In the genomic region with DNA sequence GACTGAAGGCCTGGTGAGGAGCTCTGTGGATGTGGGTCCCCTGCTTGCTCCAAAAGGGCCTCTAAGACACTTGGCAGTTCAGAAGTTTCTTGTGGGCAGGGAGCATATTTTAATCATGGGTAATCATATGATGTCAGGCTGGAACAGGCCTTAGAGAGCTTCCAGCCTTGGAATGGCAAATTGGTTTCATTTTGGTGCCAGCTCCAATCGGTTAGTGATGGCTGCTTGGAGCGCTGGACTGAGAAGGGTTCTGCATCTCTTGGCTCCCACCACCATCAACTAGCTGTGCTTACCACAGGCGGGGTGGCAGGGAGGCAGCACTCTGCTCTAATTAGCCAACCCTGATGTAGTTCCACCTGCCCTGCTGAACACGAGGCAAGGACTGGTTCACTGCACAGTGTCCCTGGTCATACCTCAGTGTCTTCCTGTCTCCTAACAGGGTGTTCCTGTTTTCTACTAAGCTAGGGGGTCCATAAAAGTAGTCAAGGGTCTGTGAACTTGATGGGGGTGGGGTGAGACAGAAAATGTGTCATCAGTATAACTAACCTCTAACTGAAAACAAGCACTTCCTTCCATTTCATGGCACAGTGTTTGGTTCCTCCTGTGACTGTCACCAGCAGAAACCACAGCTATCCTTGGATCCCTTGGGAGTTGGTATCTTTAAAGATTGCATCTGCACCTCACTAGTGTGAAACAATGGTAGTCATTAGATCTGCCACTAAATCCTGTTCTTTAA, we compare ENCODE assay signal across 14 mouse cellular contexts.
DNase-seq lines count a peak whose midpoint lies in the region; ATAC-seq lines count a peak whose summit lies in the region.
"Had no signal": no experiment of that assay in that cellular context is flagged by ENCODE, and none has a peak within 500 bp of the region (broad histone marks: within the 10 kb centered on the region; RNA-seq: fewer than 3 reads in every experiment).

No protein-coding gene starts in this region.

- ATAC-seq in midbrain, embryonic 11.5 days (ENCODE audit: low FRiP score) = no peak
- peak; percentile 91 for ATAC-seq in granulocyte monocyte progenitor cell, adult 5-6 weeks (replicated peaks; ENCODE audit: poor library complexity, severe bottlenecking)
- ATAC-seq: forebrain, embryonic 14.5 days; liver, embryonic 12.5 days had no signal

- H3K4me3 ChIP-seq in midbrain, embryonic 11.5 days (ENCODE audit: low read depth, low read length) = no peak overlapping the region
- no peak overlapping the region for H3K4me3 ChIP-seq in midbrain, embryonic 10.5 days
- H3K4me3 ChIP-seq: heart, embryonic 15.5 days; liver, embryonic 12.5 days; neural tube, embryonic 12.5 days had no signal

- no peak overlapping the region for H3K9ac ChIP-seq in midbrain, embryonic 11.5 days (ENCODE audit: low read length)
- H3K9ac ChIP-seq: heart, embryonic 15.5 days; liver, embryonic 12.5 days; neural tube, embryonic 12.5 days had no signal

- WGBS in midbrain, embryonic 11.5 days = 82% methylated on average over 4 of the region's 4 CpGs
- 81% methylated on average over 4 of the region's 4 CpGs for WGBS in midbrain, embryonic 10.5 days

- H3K27me3 ChIP-seq in midbrain, embryonic 11.5 days (ENCODE audit: control insufficient read depth, insufficient read depth, low read length) = no peaks in the 10 kb centered on the region
- peaks cover 94% of the 10 kb centered on the region for H3K27me3 ChIP-seq in midbrain, embryonic 10.5 days (ENCODE audit: low read depth, poor library complexity, severe bottlenecking)
- H3K27me3 ChIP-seq: heart, embryonic 15.5 days; liver, embryonic 12.5 days; neural tube, embryonic 12.5 days had no signal

- H3K9me3 ChIP-seq in midbrain, embryonic 11.5 days (ENCODE audit: control insufficient read depth, low read length) = no peaks in the 10 kb centered on the region
- no peaks in the 10 kb centered on the region for H3K9me3 ChIP-seq in midbrain, embryonic 10.5 days (replicated peaks)
- H3K9me3 ChIP-seq: heart, embryonic 15.5 days; liver, embryonic 12.5 days; neural tube, embryonic 12.5 days had no signal

- no peaks in the 10 kb centered on the region for H3K36me3 ChIP-seq in midbrain, embryonic 11.5 days (ENCODE audit: control insufficient read depth, insufficient read depth, low read length)
- H3K36me3 ChIP-seq in midbrain, embryonic 10.5 days = no peaks in the 10 kb centered on the region
- H3K36me3 ChIP-seq: heart, embryonic 15.5 days; liver, embryonic 12.5 days; neural tube, embryonic 12.5 days had no signal

- no peaks in the 10 kb centered on the region for H3K4me1 ChIP-seq in midbrain, embryonic 11.5 days (ENCODE audit: control insufficient read depth, insufficient read depth, low read length)
- peaks cover 12% of the 10 kb centered on the region for H3K4me1 ChIP-seq in midbrain, embryonic 10.5 days
- H3K4me1 ChIP-seq: neural tube, embryonic 12.5 days had no signal

- H3K4me2 ChIP-seq in midbrain, embryonic 11.5 days = no peak overlapping the region
- H3K4me2 ChIP-seq: heart, embryonic 15.5 days; liver, embryonic 12.5 days; neural tube, embryonic 12.5 days had no signal

- H3K27ac ChIP-seq in midbrain, embryonic 11.5 days (ENCODE audit: low read depth, low read length) = no peak overlapping the region
- no peak overlapping the region for H3K27ac ChIP-seq in midbrain, embryonic 10.5 days (replicated peaks)
- H3K27ac ChIP-seq: heart, embryonic 15.5 days; liver, embryonic 12.5 days; neural tube, embryonic 12.5 days had no signal

- DNase-seq in cerebellum, postnatal 14 days = peak; percentile 24 to 26
- DNase-seq in cerebellum, postnatal 4 days (ENCODE audit: low spot score in 2 of 2) = no peak
- DNase-seq in midbrain, embryonic 11.5 days (ENCODE audit: low spot score, missing footprints) = peak; percentile 28
- DNase-seq in midbrain, embryonic 10.5 days (ENCODE audit: low spot score) = no peak
- no peak for DNase-seq in kidney, adult 11 months
- no peak for DNase-seq in embryo, embryonic 9.5 days (ENCODE audit: extremely low spot score)
- no peak for DNase-seq in heart, adult 8-10 months (ENCODE audit: low spot score)
- DNase-seq: right cerebral cortex, postnatal 25 days; thymus, postnatal 36 days had no signal

Comparison
In these comparisons a context has a peak if more than half of its experiments do, and no peak if none do; other contexts are left out.
1. DNase-seq: peak in cerebellum, postnatal 14 days (2 of 2) and midbrain, embryonic 11.5 days (single experiment); none in cerebellum, postnatal 4 days (0 of 2), midbrain, embryonic 10.5 days (single experiment), kidney, adult 11 months (single experiment), embryo, embryonic 9.5 days (single experiment) and heart, adult 8-10 months (single experiment).